Mouse (Mus musculus): ENCODE measurements around the gene Cyth1.
A peak's percentile ranks its signal among the peaks of the same experiment; 100 is the strongest.

Gene Cyth1

DNA sequence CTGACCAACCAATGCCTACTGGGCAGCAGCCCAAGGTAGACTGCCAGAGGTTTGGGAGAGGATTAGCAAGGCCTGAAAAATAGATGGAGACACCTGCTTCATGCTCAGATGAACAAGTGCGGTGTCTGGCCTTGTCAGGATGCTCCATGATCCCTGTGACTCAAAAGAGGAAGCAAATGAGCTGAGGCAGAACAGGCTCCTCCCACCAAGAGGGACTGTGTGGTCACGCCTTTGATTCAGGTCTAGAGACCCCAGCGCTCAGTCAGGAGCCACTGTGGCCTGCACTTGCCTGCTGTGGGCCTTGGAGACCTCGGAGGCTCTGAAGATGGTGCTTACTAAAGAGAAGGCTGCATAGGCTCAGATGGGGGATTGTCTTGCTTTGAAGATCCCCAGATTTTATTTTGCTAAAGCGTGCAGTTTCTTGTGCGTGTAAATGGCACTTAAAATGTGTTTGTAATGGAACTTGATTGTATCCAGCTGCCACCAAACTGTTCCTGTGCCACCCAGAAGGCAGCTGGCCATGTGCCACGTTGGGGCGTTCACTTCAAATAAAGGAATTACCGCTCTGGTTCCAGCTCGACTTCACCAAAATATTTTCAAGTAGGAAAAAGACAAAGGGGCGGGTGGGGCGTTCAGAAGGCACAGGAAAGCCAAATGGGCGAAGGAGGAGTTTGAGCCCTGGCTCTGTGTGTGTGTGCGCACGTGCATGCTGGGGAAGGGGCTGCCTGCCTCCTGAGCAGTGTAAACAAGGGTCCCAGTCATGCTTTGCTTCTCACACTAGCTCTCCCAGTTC, 6.0 kb upstream of the Cyth1 start:
- DNase-seq (ENCODE audit: low read depth, low spot score), result no peak

GRCm38 (mm10) chr11:118253447-118254158, 5.2 kb upstream of the Cyth1 start:
- no peak for DNase-seq (ENCODE audit: low read depth, low spot score)

GRCm38 (mm10) chr11:118249012-118249383, 606 bp upstream of the Cyth1 start:
- DNase-seq (ENCODE audit: low read depth, low spot score), result no peak

DNA sequence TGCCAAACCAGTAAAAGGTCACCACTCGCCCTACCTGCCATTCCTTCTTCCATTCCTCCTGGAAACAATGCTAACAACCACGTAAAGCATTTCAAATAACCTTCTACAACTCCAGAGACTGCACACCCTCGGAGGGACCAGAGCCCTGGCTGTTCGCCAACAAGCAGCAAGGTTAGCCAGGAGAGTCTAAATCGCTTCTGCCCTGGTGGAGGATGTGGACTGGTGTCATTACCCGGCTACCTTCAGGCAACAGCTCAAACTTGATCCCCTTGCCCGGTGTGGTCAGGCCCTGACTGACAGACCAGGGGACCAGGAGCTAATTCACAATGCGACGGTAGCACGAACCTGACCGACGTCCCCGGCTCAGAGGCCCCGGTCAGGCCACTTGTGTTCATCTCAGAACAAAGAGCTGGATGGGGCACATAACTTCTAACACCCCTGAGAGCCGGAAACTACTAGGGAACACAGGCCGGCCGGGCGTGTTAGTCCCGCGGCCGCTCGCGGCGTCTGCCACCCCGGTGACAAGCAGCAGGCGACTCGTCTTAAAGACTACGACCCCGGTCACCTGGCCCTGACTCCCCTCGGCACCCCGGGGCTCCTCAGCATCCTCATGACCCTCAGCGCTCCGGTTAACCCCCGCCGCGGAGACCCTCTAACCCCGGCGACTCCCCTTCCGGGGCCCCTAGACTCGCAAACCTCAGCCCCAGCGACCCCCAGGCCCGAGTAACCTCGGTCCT, 865 bp downstream of the Cyth1 start:
- DNase-seq (ENCODE audit: low read depth, low spot score), result peak; percentile 64

DNA sequence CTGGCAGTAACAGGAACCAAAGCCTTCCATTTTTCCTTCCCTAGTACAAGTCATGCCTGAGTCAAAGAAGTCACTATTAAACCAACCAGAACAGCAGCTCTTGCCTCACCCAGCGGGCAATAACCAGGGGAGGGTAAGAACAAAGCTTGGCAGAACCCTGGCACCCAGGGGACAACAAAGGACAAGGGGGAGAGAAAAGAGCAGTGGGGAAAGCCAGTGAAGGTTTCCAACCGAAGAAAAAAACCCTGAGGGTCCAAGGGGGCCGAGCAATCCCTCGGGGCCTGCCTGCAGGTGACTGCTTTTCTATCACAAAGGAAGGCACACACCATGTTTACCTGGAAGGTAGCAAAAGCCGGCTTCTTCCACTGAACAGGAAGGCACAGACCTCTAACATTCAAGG, 1.7 kb downstream of the Cyth1 start:
- DNase-seq (ENCODE audit: low read depth, low spot score), result no peak

DNA sequence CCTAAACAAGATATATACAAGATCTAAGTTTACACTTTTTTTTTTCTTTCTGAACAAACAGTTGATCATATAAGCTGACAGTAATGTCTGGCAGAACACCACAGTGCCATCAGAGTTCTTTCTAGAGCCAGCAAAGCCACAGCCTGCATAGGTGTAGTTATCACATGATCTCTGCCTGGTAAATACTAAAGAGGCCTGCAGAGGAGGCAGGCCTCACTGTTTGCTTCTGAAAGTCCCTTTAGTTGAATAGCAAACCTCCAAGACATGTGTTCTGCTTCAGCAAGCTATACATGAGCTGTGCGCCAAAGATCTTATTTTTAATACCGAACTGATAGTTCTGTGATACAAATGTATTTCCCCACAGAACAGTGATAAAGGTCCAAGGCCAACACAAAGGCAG, 3.3 kb downstream of the Cyth1 start:
- peak; percentile 79 for DNase-seq (ENCODE audit: low read depth, low spot score)

- DNase-seq (ENCODE audit: low read depth, low spot score), result peak; percentile 67
These were observed 4.6 kb downstream of the Cyth1 start for GRCm38 (mm10) chr11:118243627-118244261.

- peak; percentile 76 for DNase-seq (ENCODE audit: low read depth, low spot score)
These were observed 5.9 kb downstream of the Cyth1 start for GRCm38 (mm10) chr11:118242506-118242905.

- peak; percentile 62 for DNase-seq (ENCODE audit: low read depth, low spot score)
These were observed 8.0 kb downstream of the Cyth1 start for GRCm38 (mm10) chr11:118240388-118240787.

DNA sequence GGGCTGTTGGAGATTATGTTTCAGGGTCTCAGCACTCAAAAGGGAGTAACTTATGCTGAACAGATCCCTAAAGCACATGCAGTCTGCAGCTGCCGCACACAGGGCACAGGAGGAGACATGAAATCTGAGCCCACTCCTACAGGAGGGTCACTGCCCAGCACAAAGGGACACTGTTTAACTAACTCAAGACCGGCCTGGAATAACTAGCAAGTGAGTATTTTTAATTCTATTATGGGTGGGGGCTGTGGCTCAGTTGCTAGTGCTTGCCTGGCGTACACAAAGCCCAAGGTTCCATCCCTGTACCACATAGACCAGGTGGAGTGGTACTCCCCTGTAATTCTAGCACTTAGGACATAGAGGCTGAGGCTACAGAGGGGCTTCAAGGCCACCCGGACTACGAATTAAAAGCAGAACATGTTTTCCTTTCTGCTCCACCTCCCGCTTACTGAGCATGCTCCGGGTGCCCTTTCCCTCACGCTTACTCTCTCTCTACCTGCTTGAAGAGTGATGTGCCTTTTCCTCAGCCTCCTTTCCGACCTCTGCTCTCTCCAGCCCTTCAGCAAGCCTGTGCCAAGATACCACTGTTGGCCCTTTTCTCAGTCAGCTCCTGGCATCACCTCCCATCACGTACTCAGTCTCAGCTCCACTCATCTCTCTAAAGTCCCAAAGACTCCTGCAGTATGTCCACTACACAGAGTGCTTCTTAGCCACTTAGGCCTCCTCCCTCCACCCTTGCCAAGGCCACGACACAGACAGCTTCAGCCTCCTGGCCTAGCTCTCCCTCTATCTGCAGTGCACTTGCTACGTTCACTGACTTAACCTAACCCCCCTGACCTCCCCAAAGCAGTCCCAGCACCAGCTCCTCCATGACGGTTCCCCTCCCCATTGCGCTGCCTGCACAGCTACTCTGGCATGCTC, 8.9 kb downstream of the Cyth1 start:
- peak; percentile 28 for DNase-seq (ENCODE audit: low read depth, low spot score)

DNA sequence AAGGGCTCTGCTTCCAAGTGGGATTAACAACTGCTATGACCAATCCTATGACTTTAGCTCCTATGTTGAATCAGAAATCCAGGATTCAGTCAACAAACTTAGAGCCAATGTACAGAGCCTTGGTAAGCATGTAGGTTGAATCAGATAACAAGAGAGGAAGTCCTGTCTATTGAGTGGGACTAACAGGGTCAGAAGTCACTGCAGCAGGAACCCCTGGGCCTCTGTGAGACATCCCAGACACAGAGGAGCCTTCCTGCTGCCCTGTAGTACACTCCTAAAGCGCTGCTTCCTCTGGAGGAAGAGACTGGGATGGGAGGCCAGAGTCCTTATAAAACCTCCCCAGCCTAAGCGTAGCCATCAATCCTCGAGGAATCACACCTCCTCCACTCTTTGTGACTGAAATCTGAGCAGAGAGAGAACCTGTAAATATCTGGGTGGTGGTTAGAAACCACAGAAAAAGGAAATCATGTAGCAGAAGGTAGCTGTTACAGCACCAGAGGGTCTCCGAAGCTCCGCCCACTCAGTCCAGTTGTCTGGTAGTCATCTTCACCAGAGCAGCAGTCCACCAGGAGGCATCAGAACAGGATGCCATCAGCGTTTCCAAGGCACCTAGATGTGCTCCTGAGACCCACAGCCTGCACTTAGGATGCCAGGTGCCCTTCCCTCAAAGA, 11.7 kb downstream of the Cyth1 start:
- DNase-seq (ENCODE audit: low read depth, low spot score), result peak; percentile 75

DNA sequence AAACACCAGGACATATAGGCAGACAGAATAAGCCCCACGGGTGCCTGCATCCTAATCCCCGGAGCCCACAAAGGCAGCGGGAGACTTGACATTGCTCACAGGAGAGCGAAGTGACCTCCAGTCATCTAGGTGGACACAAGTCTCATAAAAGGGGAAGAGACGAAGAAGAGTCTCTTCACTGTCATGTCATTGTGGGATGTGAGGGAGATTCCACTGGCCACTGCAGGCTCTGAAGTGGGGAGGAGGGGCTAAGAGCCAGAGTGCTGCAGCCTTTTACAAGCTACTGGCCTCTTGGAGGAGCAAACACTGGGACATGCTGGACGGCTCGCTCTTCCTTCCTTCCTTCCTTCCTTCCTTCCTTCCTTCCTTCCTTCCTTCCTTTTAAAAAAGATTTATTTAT, 13.5 kb downstream of the Cyth1 start:
- DNase-seq (ENCODE audit: low read depth, low spot score), result peak; percentile 33

- DNase-seq (ENCODE audit: low read depth, low spot score), result no peak
These were observed 13.9 kb downstream of the Cyth1 start for GRCm38 (mm10) chr11:118234500-118234899.

DNA sequence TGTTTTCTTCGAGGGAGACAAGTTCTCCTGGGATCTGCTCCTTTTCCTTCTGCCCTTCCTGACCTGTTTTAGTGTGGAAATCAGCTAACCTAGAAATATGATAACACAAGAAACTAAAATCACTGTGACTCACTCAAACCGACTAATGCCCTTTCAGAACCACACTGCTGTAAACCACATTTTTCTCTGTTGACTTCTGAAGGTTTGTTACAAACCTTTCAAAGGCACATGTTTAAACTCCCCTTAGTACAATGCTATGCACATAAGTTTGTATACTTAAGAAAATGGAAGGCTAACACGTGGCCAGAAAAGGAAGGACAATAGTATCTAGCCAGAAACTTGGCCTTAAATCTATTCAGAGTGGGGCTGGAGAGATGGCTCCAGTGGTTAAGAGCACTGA, 14.5 kb downstream of the Cyth1 start:
- DNase-seq (ENCODE audit: low read depth, low spot score), result no peak

DNA sequence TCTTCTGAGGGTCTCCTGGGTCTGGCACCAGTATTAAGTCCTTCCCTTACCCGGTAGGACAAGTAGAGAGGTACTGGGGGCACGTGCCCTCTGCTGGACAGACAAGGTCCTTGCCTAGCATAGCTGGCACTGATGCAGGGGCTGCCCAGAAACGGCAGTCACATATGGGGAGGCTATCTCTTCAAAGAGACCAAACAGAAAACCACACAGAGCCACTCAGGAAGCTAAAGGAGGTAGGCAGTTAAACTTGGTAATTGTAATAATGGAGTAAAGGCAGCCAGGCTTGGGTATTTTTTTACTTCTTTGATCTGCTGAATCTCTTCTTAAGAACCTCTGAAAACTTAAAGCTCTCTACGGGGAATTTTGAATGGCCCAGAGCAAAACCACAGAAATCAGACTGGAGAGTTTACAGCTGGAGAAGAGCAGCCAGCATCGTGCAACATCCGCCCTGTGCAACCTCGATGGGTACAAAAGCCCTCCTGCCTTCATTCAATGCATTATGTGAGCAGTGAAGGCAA, 16.0 kb downstream of the Cyth1 start:
- DNase-seq (ENCODE audit: low read depth, low spot score), result peak; percentile 86

- DNase-seq (ENCODE audit: low read depth, low spot score), result no peak
These were observed 18.5 kb downstream of the Cyth1 start for GRCm38 (mm10) chr11:118229941-118230340.

DNA sequence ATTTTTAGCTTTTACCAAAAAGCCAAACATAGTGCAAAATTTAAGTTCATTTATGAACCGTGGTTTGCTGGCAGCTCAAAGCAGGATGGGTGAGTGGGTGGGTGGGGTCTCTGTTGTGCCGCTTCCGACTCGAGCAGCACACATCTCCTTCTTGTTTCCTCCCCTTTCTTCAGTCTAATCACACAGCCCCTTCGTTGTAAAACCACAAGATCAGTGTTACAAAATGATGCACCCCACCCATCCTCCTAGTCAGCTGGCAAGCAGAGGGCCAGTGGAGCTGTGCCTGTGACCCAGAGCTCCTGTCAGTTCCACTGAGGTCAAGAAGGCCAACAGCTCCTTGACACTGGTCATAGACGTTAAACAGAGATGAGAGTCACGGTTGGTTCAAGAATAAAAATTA, 20.7 kb downstream of the Cyth1 start:
- DNase-seq (ENCODE audit: low read depth, low spot score), result peak; percentile 79

DNA sequence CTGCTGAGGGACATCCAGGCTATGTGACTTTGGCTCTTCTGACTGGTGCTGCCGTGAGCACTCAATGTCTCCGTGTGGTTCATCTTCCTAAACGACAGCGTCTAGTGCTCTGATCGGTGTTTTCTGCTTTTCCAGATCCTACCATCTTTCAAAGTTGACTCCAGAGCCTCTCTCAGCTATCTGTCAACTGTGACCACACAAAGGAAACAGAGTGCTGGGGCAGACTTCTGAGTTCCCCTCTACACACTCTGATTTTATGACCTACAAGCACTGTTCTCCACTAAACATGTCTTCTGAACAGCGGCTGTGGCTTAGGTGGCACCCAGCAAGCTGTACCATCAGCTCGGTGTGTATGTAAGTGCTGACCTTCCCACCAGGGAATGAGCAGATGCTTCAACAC, 21.5 kb downstream of the Cyth1 start:
- no peak for DNase-seq (ENCODE audit: low read depth, low spot score)

DNA sequence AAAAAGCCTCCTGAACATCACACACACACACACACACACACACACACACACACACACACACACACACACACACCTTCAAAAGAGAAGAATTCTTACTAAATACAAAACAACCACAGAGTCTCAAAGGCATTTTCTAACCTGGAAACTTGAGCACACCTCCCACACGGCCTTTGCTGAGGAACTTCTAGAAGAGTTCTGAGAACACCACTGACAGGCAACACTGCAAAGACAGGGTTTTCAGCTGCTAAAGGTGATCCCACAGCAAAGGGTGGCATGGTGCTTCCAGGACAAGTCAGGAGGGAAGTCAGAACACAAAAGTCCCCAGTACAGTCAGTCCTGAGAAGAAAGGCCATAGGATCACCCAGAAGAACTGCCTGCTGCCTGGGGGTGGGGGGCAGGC, 22.5 kb downstream of the Cyth1 start:
- DNase-seq (ENCODE audit: low read depth, low spot score), result peak; percentile 73

Data from CD4-positive, CD25-positive, alpha-beta regulatory T cell, adult 2 months (primary cell).